Mouse (Mus musculus) adrenal gland (tissue): ENCODE data around the gene Edrf1.

Experiments used
- intact Hi-C: fragments of 180-260 bp; cut with DNase I; formaldehyde crosslinking; loops from one replicate; pipeline ENCODE4 v1.15.1; 2025
- long read RNA-seq, 2 experiments: library from polyadenylated mRNA; unstranded; transcript quantifications; one replicate each; pipeline ENCODE4 v2.0.0; 2020; ENCODE audit warnings: borderline replicate concordance in 1 of 2; ENCODE audit not compliant: insufficient replicate concordance in 1 of 2

Gene Edrf1
- long read RNA-seq, experiment 1, partial matches to known transcripts, result 3 of 5 reads
- long read RNA-seq, experiment 1, other reads (novel, unspliced or antisense), result 2 of 5 reads
- long read RNA-seq, experiment 2, full-length matches to known transcripts, result 4 of 8 reads
- long read RNA-seq, experiment 2, partial matches to known transcripts, result 3 of 8 reads
- long read RNA-seq, experiment 2, other reads (novel, unspliced or antisense), result 1 of 8 reads

- intact Hi-C loops, result loop anchor here (5.0 to 10.0 kb wide), 2 partner anchors 130 to 603 kb away; no protein-coding TSS in a partner anchor
These were observed at the start of gene Edrf1 for GRCm38 (mm10) chr7:133637361-133638305. TSS of gene Edrf1 (plus strand) at chr7:133637543.

- intact Hi-C loops, result no loop called here
These were observed 45.6 kb upstream of the Edrf1 start for GRCm38 (mm10) chr7:133591750-133592149.

GRCm38 (mm10) chr7:133600558-133600957 lies 36.8 kb upstream of the Edrf1 start:
- intact Hi-C loops, result no loop called here

GRCm38 (mm10) chr7:133602058-133602457 lies 35.3 kb upstream of the Edrf1 start, which contains the start of gene Tex36:
TSS of gene Tex36 (minus strand) at chr7:133602158.
- intact Hi-C loops, result no loop called here

GRCm38 (mm10) chr7:133603156-133603555 lies 34.2 kb upstream of the Edrf1 start:
- intact Hi-C loops, result no loop called here

GRCm38 (mm10) chr7:133604427-133605081 lies 32.8 kb upstream of the Edrf1 start:
- intact Hi-C loops, result no loop called here

- intact Hi-C loops, result no loop called here
These were observed 30.0 kb upstream of the Edrf1 start for GRCm38 (mm10) chr7:133607331-133607730.

GRCm38 (mm10) chr7:133607883-133608575 lies 29.3 kb upstream of the Edrf1 start:
- intact Hi-C loops, result no loop called here

- intact Hi-C loops, result no loop called here
These were observed 28.6 kb upstream of the Edrf1 start for GRCm38 (mm10) chr7:133608631-133609340.

GRCm38 (mm10) chr7:133609585-133609984 lies 27.8 kb upstream of the Edrf1 start:
- intact Hi-C loops, result no loop called here

- intact Hi-C loops, result no loop called here
These were observed 24.4 kb upstream of the Edrf1 start for GRCm38 (mm10) chr7:133612981-133613380.

GRCm38 (mm10) chr7:133620721-133621120 lies 16.6 kb upstream of the Edrf1 start:
- intact Hi-C loops, result loop anchor here (10.0 kb wide), 1 partner anchor 436 kb away; no protein-coding TSS in a partner anchor

- intact Hi-C loops, result loop anchor here (10.0 kb wide), 1 partner anchor 438 kb away; no protein-coding TSS in a partner anchor
These were observed 14.1 kb upstream of the Edrf1 start for GRCm38 (mm10) chr7:133623226-133623625.

- intact Hi-C loops, result loop anchor here (10.0 kb wide), 1 partner anchor 443 kb away; no protein-coding TSS in a partner anchor
These were observed 10.0 kb upstream of the Edrf1 start for GRCm38 (mm10) chr7:133627184-133627936.

- intact Hi-C loops, result loop anchor here (10.0 kb wide), 1 partner anchor 596 kb away; no protein-coding TSS in a partner anchor
These were observed 6.5 kb upstream of the Edrf1 start for GRCm38 (mm10) chr7:133630821-133631220.

- intact Hi-C loops, result loop anchor here (10.0 kb wide), 1 partner anchor 598 kb away; no protein-coding TSS in a partner anchor
These were observed 4.9 kb upstream of the Edrf1 start for GRCm38 (mm10) chr7:133632476-133632875.

- intact Hi-C loops, result loop anchor here (5.0 to 10.0 kb wide), 2 partner anchors 128 to 600 kb away; no protein-coding TSS in a partner anchor
These were observed 2.3 kb upstream of the Edrf1 start for GRCm38 (mm10) chr7:133634932-133635650.

GRCm38 (mm10) chr7:133636738-133637352 lies 498 bp upstream of the Edrf1 start:
- intact Hi-C loops, result loop anchor here (5.0 to 10.0 kb wide), 2 partner anchors 130 to 602 kb away; no protein-coding TSS in a partner anchor
